Mouse (Mus musculus) stomach, postnatal 0 days (tissue): ENCODE results near the gene Ces1c. TPM values are rescaled to one million over a fixed set of nuclear protein-coding genes. Genes with fewer than 3 reads are reported as not detected.

ENCODE experiments used
- ATAC-seq: fragments of 200-750 bp; cut with Nextera tagmentation; 2 replicates; pipeline ENCODE4 v1.8.0; 2017; ENCODE audit not compliant: low FRiP score, low TSS enrichment
- DNase-seq: peaks from one replicate; pipeline ENCODE4 v3.0.0-alpha.2; 2016; ENCODE audit warnings: low spot score
- H3K27ac ChIP-seq: fragments of 300-500 bp; sonication (generic); replicated peaks from 2 replicates; pipeline ENCODE4 v1.5.1; 2014; ENCODE audit warnings: mild to moderate bottlenecking, control low read depth
- H3K27me3 ChIP-seq: fragments of 300-500 bp; sonication (generic); 2 replicates; pipeline ENCODE4 v1.6.1; 2014; ENCODE audit warnings: low read length; ENCODE audit not compliant: control insufficient read depth, insufficient read depth
- H3K36me3 ChIP-seq: fragments of 300-500 bp; sonication (generic); 2 replicates; pipeline ENCODE4 v1.6.1; 2014; ENCODE audit warnings: low read length, mixed read lengths; ENCODE audit not compliant: control insufficient read depth, insufficient read depth
- H3K4me1 ChIP-seq: fragments of 300-500 bp; sonication (generic); replicated peaks from 2 replicates; pipeline ENCODE4 v1.6.1; 2014; ENCODE audit warnings: antibody characterized with exemption; ENCODE audit not compliant: control insufficient read depth, insufficient read depth
- H3K4me2 ChIP-seq: fragments of 300-500 bp; sonication (generic); replicated peaks from 2 replicates; pipeline ENCODE4 v1.6.1; 2014; ENCODE audit warnings: low read depth, mild to moderate bottlenecking, control low read depth, moderate library complexity
- H3K4me3 ChIP-seq: fragments of 300-500 bp; sonication (generic); 2 replicates; pipeline ENCODE4 v1.5.1; 2014; ENCODE audit warnings: low read depth, low read length, control low read depth
- H3K9ac ChIP-seq: fragments of 300-500 bp; sonication (generic); 2 replicates; pipeline ENCODE4 v1.6.1; 2014; ENCODE audit warnings: mild to moderate bottlenecking, low read length, control low read depth, mixed read lengths
- H3K9me3 ChIP-seq: fragments of 300-500 bp; sonication (generic); 2 replicates; pipeline ENCODE4 v1.6.1; 2016; ENCODE audit warnings: low read length; ENCODE audit not compliant: control insufficient read depth
- CTCF ChIP-seq: IDR thresholded peaks from 2 replicates; pipeline ENCODE4 v1.5.1; 2016; ENCODE audit warnings: antibody characterized with exemption, low read depth, mild to moderate bottlenecking, moderate library complexity
- EP300 ChIP-seq: optimal IDR thresholded peaks from 2 replicates; pipeline ENCODE3; 2016; ENCODE audit warnings: antibody characterized with exemption
- WGBS: fragments of 180-500 bp; shearing (Covaris S2); extraction: QIAGEN DNeasy Blood & Tissue Kit; methylation state at CpG from one replicate; pipeline ENCODE4 v1.1.7; 2014; 5-methylcytosine and 5-hydroxymethylcytosine counted together
- polyA plus RNA-seq: library from polyadenylated mRNA; unstranded; fragments of >200 nt; fragmentation: Nextera tagmentation; extraction: Ambion mirVana; gene quantifications from 2 replicates; pipeline ENCODE4 v1.2.1, GENCODE M21; 2015

Gene Ces1c
- polyA plus RNA-seq, 1 experiment from 2014 or later, result 0.24 TPM

- 94% methylated on average over 1 of the region's 1 CpGs for WGBS
- H3K27ac ChIP-seq, result no peak overlapping the region
- ATAC-seq (no peak), DNase-seq (no peak)
- TF ChIP-seq EP300 (no peak), CTCF (no peak)
- H3K36me3 ChIP-seq, result no peaks in the 10 kb centered on the region
- H3K4me2 ChIP-seq, result no peak overlapping the region
- H3K4me1 ChIP-seq, result no peaks in the 10 kb centered on the region
- H3K4me3 ChIP-seq, result no peak overlapping the region
- no peaks in the 10 kb centered on the region for H3K27me3 ChIP-seq
- H3K9ac ChIP-seq, result no peak overlapping the region
- no peaks in the 10 kb centered on the region for H3K9me3 ChIP-seq
Observed at GRCm38 (mm10) chr8:93163363-93163762, 32.3 kb upstream of the Ces1c start.

- DNase-seq, result no peak
- TF ChIP-seq EP300, result no peak
- TF ChIP-seq CTCF, result no peak
- no peaks in the 10 kb centered on the region for H3K4me1 ChIP-seq
- ATAC-seq, result no peak
- H3K4me3 ChIP-seq, result no peak overlapping the region
- 94% methylated on average over 1 of the region's 1 CpGs for WGBS
- no peak overlapping the region for H3K9ac ChIP-seq
- H3K27ac ChIP-seq, result no peak overlapping the region
- no peak overlapping the region for H3K4me2 ChIP-seq
- H3K36me3 ChIP-seq, result no peaks in the 10 kb centered on the region
- H3K27me3 ChIP-seq, result no peaks in the 10 kb centered on the region
- H3K9me3 ChIP-seq, result no peaks in the 10 kb centered on the region
Observed at GRCm38 (mm10) chr8:93151401-93151800, 20.3 kb upstream of the Ces1c start.

GRCm38 (mm10) chr8:93147331-93147730 lies 16.2 kb upstream of the Ces1c start:
- no peaks in the 10 kb centered on the region for H3K4me1 ChIP-seq
- DNase-seq (no peak), ATAC-seq (no peak)
- no peak overlapping the region for H3K4me2 ChIP-seq
- no peak overlapping the region for H3K4me3 ChIP-seq
- TF ChIP-seq CTCF (no peak), EP300 (no peak)
- no peaks in the 10 kb centered on the region for H3K9me3 ChIP-seq
- H3K27me3 ChIP-seq, result no peaks in the 10 kb centered on the region
- no peaks in the 10 kb centered on the region for H3K36me3 ChIP-seq
- H3K9ac ChIP-seq, result no peak overlapping the region
- no peak overlapping the region for H3K27ac ChIP-seq

- Histone ChIP-seq H3K27ac (no peak overlapping the region), H3K4me3 (no peak overlapping the region), H3K27me3 (no peaks in the 10 kb centered on the region), H3K36me3 (no peaks in the 10 kb centered on the region), H3K9ac (no peak overlapping the region), H3K9me3 (no peaks in the 10 kb centered on the region), H3K4me1 (no peaks in the 10 kb centered on the region), H3K4me2 (no peak overlapping the region)
- WGBS, result 27% methylated on average over 1 of the region's 1 CpGs
- TF ChIP-seq EP300 (no peak), CTCF (peak; percentile 76)
- DNase-seq (peak; percentile 25), ATAC-seq (no peak)
Observed at GRCm38 (mm10) chr8:93140696-93141095, 9.6 kb upstream of the Ces1c start.

- Histone ChIP-seq H3K9ac (no peak overlapping the region), H3K9me3 (no peaks in the 10 kb centered on the region), H3K4me1 (no peaks in the 10 kb centered on the region), H3K36me3 (no peaks in the 10 kb centered on the region), H3K27me3 (no peaks in the 10 kb centered on the region), H3K4me3 (no peak overlapping the region), H3K4me2 (no peak overlapping the region), H3K27ac (no peak overlapping the region)
- TF ChIP-seq CTCF (peak; percentile 55), EP300 (no peak)
- no peak for ATAC-seq
- no peak for DNase-seq
- WGBS, result 91% methylated on average over 2 of the region's 2 CpGs
Observed at GRCm38 (mm10) chr8:93132196-93132595, 1.1 kb upstream of the Ces1c start.

GRCm38 (mm10) chr8:93126476-93126875 lies 4.6 kb downstream of the Ces1c start:
- no peaks in the 10 kb centered on the region for H3K36me3 ChIP-seq
- 79% methylated on average over 2 of the region's 2 CpGs for WGBS

More at GRCm38 (mm10) chr8:93126476-93126875, 4.6 kb downstream of the Ces1c start:
- H3K9me3 ChIP-seq, result no peaks in the 10 kb centered on the region
- H3K27me3 ChIP-seq, result no peaks in the 10 kb centered on the region
- TF ChIP-seq CTCF, result no peak
- no peak for TF ChIP-seq EP300
- no peak overlapping the region for H3K9ac ChIP-seq
- DNase-seq, result no peak
- no peak overlapping the region for H3K4me3 ChIP-seq
- no peak overlapping the region for H3K4me2 ChIP-seq
- no peak overlapping the region for H3K27ac ChIP-seq
- ATAC-seq, result no peak
- H3K4me1 ChIP-seq, result no peaks in the 10 kb centered on the region
